In the genomic region with DNA sequence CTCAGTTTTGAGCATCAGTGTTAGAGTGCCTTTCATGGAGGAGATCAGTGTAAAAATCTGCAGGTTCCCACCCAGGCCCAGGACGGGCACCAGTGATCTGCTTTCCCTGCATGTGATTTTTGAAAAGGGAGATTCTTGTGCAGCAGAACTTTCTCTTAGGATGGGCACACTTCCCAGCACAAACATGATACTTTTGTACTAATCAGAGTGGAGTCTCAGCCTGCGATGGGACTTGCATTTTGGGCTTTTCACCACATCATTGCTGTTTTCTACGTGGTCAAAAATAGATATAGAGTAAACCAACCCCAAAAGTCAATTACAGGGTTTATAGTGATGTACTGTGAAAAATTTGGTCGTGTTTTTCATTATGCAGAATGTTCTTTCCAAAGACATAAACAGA, we compare ENCODE assay signal across 22 mouse cellular contexts. TPM values are rescaled to one million over a fixed set of nuclear protein-coding genes. Genes with fewer than 3 reads are reported as not detected.
DNase-seq lines count a peak whose midpoint lies in the region; ATAC-seq and TF ChIP-seq lines count a peak whose summit lies in the region.
"Had no signal": no experiment of that assay in that cellular context is flagged by ENCODE, and none has a peak within 500 bp of the region (broad histone marks: within the 10 kb centered on the region; RNA-seq: fewer than 3 reads in every experiment).

No protein-coding gene starts in this region.

- H3K27me3 ChIP-seq in forebrain, postnatal 0 days (ENCODE audit: insufficient read depth, low read length) = no peaks in the 10 kb centered on the region
- no peaks in the 10 kb centered on the region for H3K27me3 ChIP-seq in forebrain, embryonic 13.5 days
- H3K27me3 ChIP-seq: CH12.LX; forebrain, embryonic 12.5 days; hindbrain, embryonic 12.5 days had no signal

- 0 out of 2 replicates have a peak, but pooled peaks cover 3% of the 10 kb centered on the region for H3K4me1 ChIP-seq in forebrain, postnatal 0 days (ENCODE audit: insufficient read depth)
- H3K4me1 ChIP-seq in forebrain, embryonic 13.5 days = no peaks in the 10 kb centered on the region
- H3K4me1 ChIP-seq: forebrain, embryonic 12.5 days; hindbrain, embryonic 12.5 days had no signal

- peak; percentile 51 for ATAC-seq in forebrain, postnatal 0 days
- ATAC-seq in forebrain, embryonic 13.5 days = no peak
- ATAC-seq: hindbrain, embryonic 16.5 days; inflammation-experienced regulatory T-cells, adult 6 months had no signal

- DNase-seq in forebrain, postnatal 0 days = peak; percentile 54
- DNase-seq in layer of hippocampus, adult 9-11 months = peak; percentile 8
- no peak for DNase-seq in layer of hippocampus, postnatal 25 days (ENCODE audit: extremely low spot score in 1 of 2, low spot score in 1 of 2)
- DNase-seq in right cerebral cortex, postnatal 10 days (ENCODE audit: low spot score in 2 of 2) = peak; percentile 31 to 32
- no peak for DNase-seq in right cerebral cortex, postnatal 4 days
- DNase-seq in telencephalon, adult 2 months (ENCODE audit: low read depth, low spot score) = peak; percentile 40
- no peak for DNase-seq in urinary bladder, postnatal 25 days (ENCODE audit: low spot score)
- DNase-seq: adrenal gland, adult 2 months; adrenal gland, postnatal 25 days; cerebellum, adult 2 months; cerebellum, postnatal 10 days; gastrocnemius, postnatal 10 days; heart, adult 18-20 months; heart, postnatal 10 days; heart, postnatal 4 days had no signal

- H3K36me3 ChIP-seq in forebrain, postnatal 0 days (ENCODE audit: insufficient read depth) = no peaks in the 10 kb centered on the region
- no peaks in the 10 kb centered on the region for H3K36me3 ChIP-seq in forebrain, embryonic 13.5 days (ENCODE audit: poor library complexity, severe bottlenecking)
- H3K36me3 ChIP-seq: forebrain, embryonic 12.5 days; heart, embryonic 10.5 days; hindbrain, embryonic 12.5 days had no signal

- WGBS in forebrain, postnatal 0 days = 47% methylated on average over 4 of the region's 4 CpGs
- 87% methylated on average over 4 of the region's 4 CpGs for WGBS in forebrain, embryonic 13.5 days

- H3K4me3 ChIP-seq in forebrain, postnatal 0 days (ENCODE audit: low read depth, low read length) = no peak overlapping the region
- H3K4me3 ChIP-seq in forebrain, embryonic 13.5 days = no peak overlapping the region
- H3K4me3 ChIP-seq: forebrain, embryonic 12.5 days; heart, embryonic 10.5 days; hindbrain, embryonic 12.5 days had no signal

- H3K9ac ChIP-seq in forebrain, postnatal 0 days = no peak overlapping the region
- no peak overlapping the region for H3K9ac ChIP-seq in forebrain, embryonic 13.5 days
- H3K9ac ChIP-seq: forebrain, embryonic 12.5 days; hindbrain, embryonic 12.5 days had no signal

- H3K27ac ChIP-seq in forebrain, postnatal 0 days (ENCODE audit: low read depth, low read length) = no peak overlapping the region
- H3K27ac ChIP-seq in forebrain, embryonic 13.5 days = no peak overlapping the region
- H3K27ac ChIP-seq: forebrain, embryonic 12.5 days; heart, embryonic 10.5 days; hindbrain, embryonic 12.5 days had no signal

- TF ChIP-seq CTCF in forebrain, postnatal 0 days (IDR thresholded peaks at IDR 0.05; ENCODE audit: low read depth) = no peak

- H3K4me2 ChIP-seq in forebrain, postnatal 0 days (ENCODE audit: low read depth) = no peak overlapping the region
- no peak overlapping the region for H3K4me2 ChIP-seq in forebrain, embryonic 13.5 days
- H3K4me2 ChIP-seq: forebrain, embryonic 12.5 days; hindbrain, embryonic 12.5 days had no signal

- H3K9me3 ChIP-seq in forebrain, postnatal 0 days (ENCODE audit: low read length) = no peaks in the 10 kb centered on the region
- H3K9me3 ChIP-seq in forebrain, embryonic 13.5 days (replicated peaks) = no peaks in the 10 kb centered on the region
- H3K9me3 ChIP-seq: forebrain, embryonic 12.5 days; heart, embryonic 10.5 days; hindbrain, embryonic 12.5 days had no signal

RNA-seq across cellular contexts. Expression of a gene that starts 27.6 kb away (rescaled TPM):
- total RNA-seq in forebrain, postnatal 0 days (2014; rRNA removed) = 0.85 and 5.7 TPM in 2 replicates
- 0.77 and 0.86 TPM in 2 replicates for polyA plus RNA-seq in forebrain, postnatal 0 days (2015; fragmentation: Nextera tagmentation; extraction: Ambion mirVana)
- polyA plus RNA-seq in forebrain, embryonic 13.5 days (2015; fragmentation: Nextera tagmentation; extraction: Ambion mirVana) = 0.18 and 0.73 TPM in 2 replicates
- total RNA-seq in layer of hippocampus, postnatal 25 days (2021) = 10 to 100 TPM; 11.0 to 11.7 TPM

Comparison
In these comparisons a context has a peak if more than half of its experiments do, and no peak if none do; other contexts are left out.
1. DNase-seq: peak in forebrain, postnatal 0 days (single experiment), layer of hippocampus, adult 9-11 months (single experiment), right cerebral cortex, postnatal 10 days (2 of 2) and telencephalon, adult 2 months (single experiment); none in layer of hippocampus, postnatal 25 days (0 of 2), right cerebral cortex, postnatal 4 days (single experiment) and urinary bladder, postnatal 25 days (single experiment).